Mouse (Mus musculus) CH12.LX (cell line): Measurements from ENCODE around the gene Cdh15. TPM values are rescaled to one million over a fixed set of nuclear protein-coding genes. Genes with fewer than 3 reads are reported as not detected.

Experiments used
- DNase-seq: peaks from one replicate; pipeline ENCODE4 v3.0.0-alpha.2; 2013; ENCODE audit errors: extremely low read depth
- H3K27ac ChIP-seq: 2 replicates; pipeline ENCODE4 v1.5.1; 2012; ENCODE audit warnings: low read depth, mild to moderate bottlenecking, control low read depth, moderate library complexity; ENCODE audit not compliant: insufficient read depth
- H3K27me3 ChIP-seq: replicated peaks from 2 replicates; pipeline ENCODE3; 2012; ENCODE audit warnings: inconsistent platforms
- H3K36me3 ChIP-seq, 2 experiments: replicated peaks in 1 of 2; 2 replicates each; pipeline versions ENCODE3 to v1.6.1; 2012; ENCODE audit warnings: inconsistent platforms in 1 of 2, low read length in 1 of 2, mild to moderate bottlenecking in 1 of 2, mixed read lengths in 1 of 2, moderate library complexity in 1 of 2; ENCODE audit not compliant: control insufficient read depth in 1 of 2, insufficient read depth in 1 of 2
- H3K4me1 ChIP-seq, 2 experiments: 2 replicates each; pipeline ENCODE4 v1.6.1; 2012; ENCODE audit warnings: inconsistent platforms in 1 of 2, moderate library complexity in 1 of 2; ENCODE audit not compliant: insufficient read depth in 2 of 2, control insufficient read depth in 1 of 2
- H3K4me2 ChIP-seq: 2 replicates; pipeline ENCODE4 v1.6.1; 2012; ENCODE audit warnings: low read depth, mild to moderate bottlenecking, control low read depth; ENCODE audit not compliant: poor library complexity, insufficient read depth, severe bottlenecking
- H3K4me3 ChIP-seq, 3 experiments: fragments of 150-350 bp in 1 of 3; sonication (generic) in 1 of 3; replicated peaks in 1 of 3; 2 replicates each; pipeline versions ENCODE3 to v1.5.1; 2011 to 2012; ENCODE audit warnings: low read depth in 2 of 3, low read length in 2 of 3, mild to moderate bottlenecking in 2 of 3, moderate library complexity in 2 of 3, control low read depth in 1 of 3, improper control_type of control experiment in 1 of 3, inconsistent platforms in 1 of 3, mixed read lengths in 1 of 3; ENCODE audit not compliant: poor library complexity in 1 of 3
- H3K79me2 ChIP-seq: replicated peaks from 2 replicates; pipeline ENCODE4 v1.6.1; 2012; ENCODE audit warnings: mild to moderate bottlenecking, moderate library complexity; ENCODE audit not compliant: control insufficient read depth, poor library complexity, insufficient read depth, severe bottlenecking; ENCODE audit errors: extremely low read depth
- H3K9ac ChIP-seq: 2 replicates; pipeline ENCODE4 v1.6.1; 2012; ENCODE audit warnings: low read depth, mild to moderate bottlenecking, control low read depth, moderate library complexity; ENCODE audit not compliant: insufficient read depth
- H3K9me3 ChIP-seq: replicated peaks from 2 replicates; pipeline ENCODE3; 2012; ENCODE audit warnings: low read length, inconsistent platforms, mixed read lengths
- BHLHE40 ChIP-seq: IDR thresholded peaks from 2 replicates; pipeline ENCODE4 v1.6.1; 2011; ENCODE audit warnings: mild to moderate bottlenecking, low read depth, low read length, improper control_type of control experiment
- CHD1 ChIP-seq: IDR thresholded peaks from 2 replicates; pipeline ENCODE4 v1.6.1; 2012; ENCODE audit warnings: low read depth, low read length, improper control_type of control experiment, inconsistent platforms
- CHD2 ChIP-seq: IDR thresholded peaks from 2 replicates; pipeline ENCODE4 v1.6.1; 2011; ENCODE audit warnings: low read length, improper control_type of control experiment
- ETS1 ChIP-seq: conservative IDR thresholded peaks from 2 replicates; pipeline ENCODE4 v1.6.1; 2012; ENCODE audit warnings: low read depth, mild to moderate bottlenecking, inconsistent platforms, low read length, improper control_type of control experiment, moderate library complexity
- HCFC1 ChIP-seq: IDR thresholded peaks from 2 replicates; pipeline ENCODE4 v1.6.1; 2012; ENCODE audit warnings: low read depth, mild to moderate bottlenecking, inconsistent platforms, low read length, improper control_type of control experiment
- KAT2A ChIP-seq: IDR thresholded peaks from 2 replicates; pipeline ENCODE4 v1.6.1; 2012; ENCODE audit warnings: low read length, improper control_type of control experiment, inconsistent platforms; ENCODE audit not compliant: insufficient replicate concordance
- MAX ChIP-seq: IDR thresholded peaks from 2 replicates; pipeline ENCODE4 v1.6.1; 2011; ENCODE audit warnings: low read length, improper control_type of control experiment
- MEF2A ChIP-seq: IDR thresholded peaks from 2 replicates; pipeline ENCODE4 v1.6.1; 2014; ENCODE audit warnings: low read depth, mild to moderate bottlenecking, inconsistent platforms, low read length, improper control_type of control experiment, borderline replicate concordance
- MXI1 ChIP-seq: IDR thresholded peaks from 2 replicates; pipeline ENCODE4 v1.6.1; 2011; ENCODE audit warnings: mild to moderate bottlenecking, low read depth, low read length, improper control_type of control experiment
- MYC ChIP-seq: IDR thresholded peaks from 2 replicates; pipeline ENCODE4 v1.6.1; 2011; ENCODE audit warnings: low read depth, mild to moderate bottlenecking, improper control_type of control experiment, low read length
- NELFE ChIP-seq: IDR thresholded peaks from 2 replicates; pipeline ENCODE4 v1.6.1; 2011; ENCODE audit warnings: low read depth, low read length, improper control_type of control experiment
- NRF1 ChIP-seq: IDR thresholded peaks from 2 replicates; pipeline ENCODE4 v1.6.1; 2014; ENCODE audit warnings: low read depth, mild to moderate bottlenecking, inconsistent platforms, low read length, improper control_type of control experiment, moderate library complexity
- RCOR1 ChIP-seq: conservative IDR thresholded peaks from 2 replicates; pipeline ENCODE4 v1.6.1; 2012; ENCODE audit warnings: low read depth, mild to moderate bottlenecking, inconsistent platforms, low read length, improper control_type of control experiment
- SIN3A ChIP-seq: IDR thresholded peaks from 2 replicates; pipeline ENCODE4 v1.6.1; 2012; ENCODE audit warnings: low read length, improper control_type of control experiment, inconsistent platforms
- SMC3 ChIP-seq: IDR thresholded peaks from 2 replicates; pipeline ENCODE4 v1.6.1; 2011; ENCODE audit warnings: low read depth, low read length, improper control_type of control experiment
- TCF12 ChIP-seq: IDR thresholded peaks from 2 replicates; pipeline ENCODE4 v1.6.1; 2014; ENCODE audit warnings: low read depth, mild to moderate bottlenecking, inconsistent platforms, low read length, improper control_type of control experiment
- UBTF ChIP-seq: IDR thresholded peaks from 2 replicates; pipeline ENCODE4 v1.6.1; 2012; ENCODE audit warnings: low read depth, mild to moderate bottlenecking, inconsistent platforms, low read length, improper control_type of control experiment, moderate library complexity
- USF1 ChIP-seq: IDR thresholded peaks from 2 replicates; pipeline ENCODE4 v1.6.1; 2014; ENCODE audit warnings: low read depth, mild to moderate bottlenecking, inconsistent platforms, low read length, improper control_type of control experiment
- USF2 ChIP-seq: conservative IDR thresholded peaks from 2 replicates; pipeline ENCODE4 v1.6.1; 2011; ENCODE audit warnings: low read depth, low read length, improper control_type of control experiment
- ZC3H11A ChIP-seq: IDR thresholded peaks from 2 replicates; pipeline ENCODE4 v1.6.1; 2012; ENCODE audit warnings: low read depth, mild to moderate bottlenecking, inconsistent platforms, low read length, improper control_type of control experiment
- ZKSCAN1 ChIP-seq: IDR thresholded peaks from 2 replicates; pipeline ENCODE4 v1.6.1; 2012; ENCODE audit warnings: low read depth, inconsistent platforms, low read length, improper control_type of control experiment, borderline replicate concordance
- dilution Hi-C: fragments of 300-500 bp; cut with MboI; formaldehyde crosslinking; loops from 2 replicates; pipeline ENCODE4 v1.14.3; 2020; ENCODE audit warnings: low sequenced_read_pairs; ENCODE audit not compliant: extremely low pct_unique_long_range_greater_than_20kb, extremely low pct_ligation_motif_present
- in situ Hi-C: fragments of 300-500 bp; cut with MboI; formaldehyde crosslinking; loops from 3 replicates; pipeline ENCODE4 v1.14.3; 2019; ENCODE audit warnings: low sequenced_read_pairs, low pct_ligation_motif_present, low pct_unique_long_range_greater_than_20kb, mixed read lengths
- polyA plus RNA-seq: library from polyadenylated mRNA; unstranded; fragments of >175 nt; gene quantifications from 2 replicates; pipeline ENCODE4 v1.2.1, GENCODE M21; 2012; ENCODE audit warnings: low read depth; ENCODE audit not compliant: insufficient read length
- total RNA-seq, 2 experiments: library from RNA; depleted of rRNA; stranded (reverse); fragments of 300-350 nt in 1 of 2; fragments of >200 nt in 1 of 2; gene quantifications; 2 replicates each; pipeline ENCODE4 v1.2.3; 2012 to 2014

The Cdh15 gene
- total and polyA plus RNA-seq, 3 experiments, result not detected

- no peak overlapping the region for H3K9ac ChIP-seq
- no peak overlapping the region for H3K4me3 ChIP-seq
- dilution Hi-C loops, result no loop called here
- in situ Hi-C loops, result no loop called here
- no peak overlapping the region for H3K27ac ChIP-seq
- H3K9me3 ChIP-seq, result no peaks in the 10 kb centered on the region
- H3K4me1 ChIP-seq, result peaks cover 4 to 17% of the 10 kb centered on the region in 2 experiments; a peak in 2 of 4 replicates
- no peaks in the 10 kb centered on the region for H3K36me3 ChIP-seq
- TF ChIP-seq CHD1 (no peak), SIN3A (no peak), ETS1 (no peak), MAX (no peak), TCF12 (no peak), USF1 (no peak), USF2 (no peak), ZKSCAN1 (no peak), KAT2A (no peak)
- H3K79me2 ChIP-seq, result no peaks in the 10 kb centered on the region
- H3K27me3 ChIP-seq, result peaks cover 12% of the 10 kb centered on the region
- no peak overlapping the region for H3K4me2 ChIP-seq
- DNase-seq, result no peak
These were observed 23.9 kb downstream of the Cdh15 start for GRCm38 (mm10) chr8:122871663-122872062.

GRCm38 (mm10) chr8:122873171-122873570, 25.4 kb downstream of the Cdh15 start:
- DNase-seq, result no peak
- in situ Hi-C loops (no loop called here), dilution Hi-C loops (no loop called here)
- Histone ChIP-seq H3K9me3 (no peaks in the 10 kb centered on the region), H3K4me2 (no peak overlapping the region), H3K4me3 (no peak overlapping the region), H3K79me2 (no peaks in the 10 kb centered on the region), H3K36me3 (peaks cover 0 to 2% of the 10 kb centered on the region in 2 experiments), H3K27ac (no peak overlapping the region), H3K9ac (no peak overlapping the region), H3K27me3 (peaks cover 4% of the 10 kb centered on the region), H3K4me1 (peaks cover 4 to 17% of the 10 kb centered on the region in 2 experiments; a peak in 2 of 4 replicates)
- TF ChIP-seq NRF1 (no peak), SMC3 (no peak), MEF2A (no peak), UBTF (no peak), MAX (no peak), BHLHE40 (no peak), MXI1 (no peak), RCOR1 (no peak), ZC3H11A (no peak), USF2 (no peak), MYC (no peak), TCF12 (no peak), HCFC1 (no peak), CHD2 (no peak), NELFE (no peak)
